Mouse (Mus musculus) liver (tissue): Measurements from ENCODE around the gene Olfr867.

ENCODE experiments used
- DNase-seq: peaks from one replicate; pipeline ENCODE4 v3.0.0-alpha.2; 2020; ENCODE audit warnings: mixed read lengths

Olfr867 gene

GRCm38 (mm10) chr9:20057462-20057861 lies at the start of gene Olfr867:
TSS of gene Olfr867 (minus strand) at chr9:20057562.
- no peak for DNase-seq

GRCm38 (mm10) chr9:20098326-20098725 lies 41.0 kb upstream of the Olfr867 start, which contains the start of gene Olfr868:
TSS of gene Olfr868 (plus strand) at chr9:20098626.
- no peak for DNase-seq

DNA sequence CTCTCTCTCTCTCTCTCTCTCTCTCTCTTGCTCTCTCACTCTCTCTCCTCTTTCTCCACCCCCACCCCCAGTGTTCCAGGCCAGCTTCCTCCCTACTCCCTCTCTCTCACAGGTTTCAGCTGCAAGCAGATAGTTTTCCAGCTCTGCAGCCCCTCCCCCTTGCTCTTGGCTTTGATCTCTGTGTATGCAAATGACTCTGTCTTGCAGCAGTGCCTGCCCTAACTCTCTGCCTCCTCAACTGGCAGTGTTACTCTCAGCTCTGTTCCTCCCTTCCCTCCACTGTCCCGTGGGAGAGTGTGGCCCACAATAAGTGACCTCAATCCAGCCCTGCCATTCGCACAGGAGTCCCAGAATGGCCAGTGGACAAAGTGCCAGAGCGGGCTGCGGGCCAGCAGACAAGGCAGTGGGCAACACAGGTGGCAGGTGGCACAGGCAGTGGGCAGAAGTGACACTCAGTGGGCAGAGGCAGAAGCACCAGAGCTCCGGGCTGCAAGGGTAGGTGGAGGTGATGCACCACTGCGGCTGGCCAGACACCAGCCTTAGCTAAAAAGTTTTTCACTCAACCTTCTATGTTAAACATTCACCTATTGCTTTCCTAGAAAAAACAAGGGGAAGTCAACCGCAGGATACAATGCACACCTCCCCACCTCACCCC lies 16.3 kb upstream of the Olfr867 start:
- DNase-seq = no peak

DNA sequence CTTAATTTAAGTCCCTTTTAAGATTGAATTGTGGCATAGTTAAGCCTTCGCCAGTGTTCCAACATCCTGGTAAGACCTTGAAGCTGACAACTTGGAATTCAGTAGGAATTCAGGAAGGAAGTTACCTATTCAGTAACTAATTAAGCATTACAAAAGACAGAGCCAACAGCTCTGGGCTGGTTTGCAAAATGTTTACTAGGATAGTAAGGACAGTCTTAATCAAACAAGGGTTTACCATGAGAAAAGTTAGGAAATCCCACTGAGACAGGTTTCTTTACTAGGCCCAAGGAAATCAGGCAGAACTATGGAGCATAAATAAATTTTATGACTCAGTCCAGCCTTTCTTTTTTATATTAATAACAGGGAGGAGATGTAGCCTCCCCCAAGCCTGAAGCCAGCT lies 13.9 kb upstream of the Olfr867 start:
- DNase-seq = no peak

- DNase-seq = no peak
Observed at GRCm38 (mm10) chr9:20070236-20070635, 12.9 kb upstream of the Olfr867 start.

DNA sequence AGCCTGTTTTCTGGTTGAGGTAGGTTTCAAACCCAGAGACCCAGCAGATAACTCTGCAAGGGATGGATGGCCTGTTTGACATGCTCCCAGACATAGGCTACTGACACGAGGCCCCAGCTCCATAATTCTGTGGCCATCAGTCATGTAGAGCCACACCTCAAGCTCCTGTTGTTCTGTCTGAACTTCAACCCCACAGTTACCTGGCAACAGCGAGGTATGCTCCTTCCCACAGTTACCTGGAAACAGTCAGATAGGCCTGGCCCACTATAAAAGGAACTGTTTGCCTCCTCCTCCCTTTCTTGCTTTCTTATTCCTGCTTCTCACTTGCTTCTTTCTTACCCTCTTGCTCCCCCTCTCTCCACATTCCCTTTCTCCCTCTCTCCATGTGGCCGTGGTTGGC lies 9.4 kb downstream of the Olfr867 start:
- no peak for DNase-seq

- no peak for DNase-seq
Observed at GRCm38 (mm10) chr9:20027935-20028334, 29.4 kb downstream of the Olfr867 start, which contains the start of gene Olfr866. TSS of gene Olfr866 (minus strand) at chr9:20028035.
